Mouse (Mus musculus) right cerebral cortex, postnatal 4 days (tissue): ENCODE results near the gene Speer2.

Source experiments
- DNase-seq: peaks from one replicate; pipeline ENCODE4 v3.0.0-alpha.2; 2022

The Speer2 gene

DNA sequence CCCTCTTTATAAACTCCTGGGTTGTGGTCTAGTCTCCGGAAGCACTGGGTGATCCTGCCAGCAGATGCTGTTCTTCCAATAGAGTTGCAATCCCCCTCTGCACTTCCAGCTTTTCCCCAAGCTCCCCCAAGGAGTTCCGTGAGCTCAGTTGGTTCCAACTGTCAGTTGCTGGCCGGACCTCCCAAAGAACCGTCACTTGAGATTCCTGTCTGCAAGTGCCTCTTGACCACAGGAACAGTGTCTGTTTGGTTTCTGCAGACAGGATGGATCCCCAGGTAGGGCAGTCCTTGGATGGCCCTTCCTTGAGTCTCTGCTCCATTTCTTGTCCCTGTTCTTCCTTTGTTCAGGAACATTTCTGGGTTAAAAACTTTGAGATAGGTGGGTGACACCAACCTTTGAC is at the start of gene Speer2:
TSS of gene Speer2 (minus strand) at position 101 of the 400 bp plus-strand sequence.
- no peak for DNase-seq

DNA sequence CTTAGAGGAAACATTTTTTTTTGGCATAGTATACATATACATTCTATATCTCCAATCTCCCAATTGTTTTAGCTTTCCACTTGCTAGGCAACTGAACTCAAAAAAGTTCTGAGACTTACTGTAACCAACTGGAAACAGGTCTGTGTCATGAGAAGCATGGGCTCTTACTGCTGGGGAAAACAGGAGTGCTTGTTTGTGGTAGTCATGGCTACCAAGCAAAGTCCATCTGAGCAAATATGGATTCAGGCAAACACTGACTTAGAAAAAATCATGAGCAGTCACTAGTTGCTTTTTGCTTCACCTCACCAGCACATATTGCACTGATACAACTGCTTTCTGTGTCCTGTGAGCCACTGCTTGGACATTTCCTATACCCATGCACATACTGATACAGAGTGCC is 40.8 kb upstream of the Speer2 start:
- no peak for DNase-seq

DNA sequence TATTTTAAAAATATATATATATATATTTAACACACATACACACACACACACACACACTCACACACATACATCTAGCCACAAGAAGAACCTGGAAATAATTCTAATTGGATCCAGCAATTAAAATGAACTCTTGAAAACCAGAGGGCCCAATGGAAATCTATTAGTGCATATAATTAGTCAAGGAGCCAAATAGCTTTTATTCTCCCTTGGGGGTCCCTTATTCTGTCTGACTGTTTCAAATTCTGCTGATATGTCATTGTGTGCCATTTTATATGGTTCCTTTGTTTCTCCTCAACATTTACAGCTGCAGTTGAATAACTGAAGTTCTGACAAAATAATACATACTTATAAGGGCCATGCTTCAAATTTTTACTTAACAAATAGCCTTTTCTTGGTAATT is 17.2 kb upstream of the Speer2 start:
- no peak for DNase-seq

DNA sequence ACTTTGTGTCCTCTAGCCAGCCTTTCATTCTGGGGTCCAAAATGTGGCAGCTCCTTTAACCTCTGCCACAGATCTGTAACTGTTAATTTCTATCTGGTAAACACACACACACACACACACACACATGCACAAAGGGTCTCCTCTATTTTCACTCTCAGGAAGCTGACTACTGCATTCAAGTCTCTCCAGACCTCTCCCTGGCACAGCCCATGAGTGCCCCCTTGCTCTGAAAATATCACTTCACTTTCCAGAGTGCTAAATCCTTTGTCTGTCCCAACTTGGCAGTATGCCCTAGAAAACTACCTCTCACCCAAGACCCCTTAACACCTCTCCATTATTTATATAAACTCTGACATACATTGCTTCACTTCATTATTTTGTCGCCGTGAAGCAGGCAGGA is 26.9 kb downstream of the Speer2 start:
- no peak for DNase-seq

DNA sequence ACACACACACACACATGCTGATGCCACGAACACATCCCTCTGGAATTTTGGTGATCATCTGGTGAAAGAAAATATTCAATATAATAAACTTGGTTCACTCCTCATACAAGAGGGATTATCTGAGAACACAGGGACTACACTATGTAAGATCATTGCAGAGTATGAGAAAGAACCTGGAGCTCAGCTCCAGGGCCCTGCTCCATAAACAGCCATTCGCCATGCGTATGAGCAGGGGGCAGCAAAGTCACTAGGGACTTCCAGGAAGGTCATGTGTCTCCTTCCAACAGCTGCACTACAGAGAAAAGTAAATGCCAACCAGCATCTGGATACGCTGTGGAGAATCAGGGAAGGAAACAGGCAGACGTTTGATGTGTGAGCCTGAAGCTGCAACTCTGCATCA is 49.9 kb downstream of the Speer2 start:
- DNase-seq = no peak
